Mouse (Mus musculus) heart, postnatal 14 days (tissue): ENCODE measurements around the gene Hfe. TPM values are rescaled to one million over a fixed set of nuclear protein-coding genes. Genes with fewer than 3 reads are reported as not detected.
"Not testable (repeated sequence)": the region's sequence is repeated elsewhere in the genome, so short reads cannot be mapped to it uniquely, and the experiment has no call there.

Experiments used
- DNase-seq, 2 experiments: peaks; one replicate each; pipeline ENCODE4 v3.0.0; 2021 to 2022
- intact Hi-C: fragments of 180-260 bp; cut with DNase I; formaldehyde crosslinking; loops from one replicate; pipeline ENCODE4 v1.15.1; 2025
- total RNA-seq, 2 experiments: library from RNA; stranded (reverse); gene quantifications; 2 replicates each; pipeline ENCODE4 v1.2.3; 2021

The Hfe gene
- total RNA-seq, 2 experiments from 2014 or later = 39.5 to 41.3 TPM

DNA sequence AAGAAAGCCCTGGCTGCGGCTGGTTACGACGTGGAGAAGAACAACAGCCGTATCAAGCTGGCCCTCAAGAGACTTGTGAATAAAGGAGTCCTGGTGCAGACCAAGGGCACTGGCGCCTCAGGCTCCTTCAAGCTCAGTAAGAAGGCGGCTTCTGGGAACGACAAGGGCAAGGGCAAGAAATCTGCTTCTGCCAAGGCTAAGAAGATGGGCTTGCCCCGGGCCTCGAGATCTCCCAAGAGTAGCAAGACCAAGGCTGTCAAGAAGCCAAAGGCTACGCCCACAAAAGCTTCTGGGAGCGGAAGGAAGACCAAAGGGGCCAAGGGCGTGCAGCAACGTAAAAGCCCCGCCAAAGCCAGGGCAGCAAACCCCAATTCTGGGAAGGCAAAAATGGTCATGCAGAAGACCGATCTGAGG is 14.6 kb downstream of the Hfe start:
- DNase-seq = no peak
- intact Hi-C loops = loop anchor here (1.0 to 5.0 kb wide), 4 partner anchors 11 to 154 kb away; partner anchors contain the start of genes Hist1h1e, Hist1h2be, Hist1h2bh and Hist1h3f

- intact Hi-C loops = loop anchor here (5.0 kb wide), 3 partner anchors 73 to 153 kb away; partner anchors contain the start of genes Hist1h1e, Hist1h2be, Hist1h2bh and Hist1h3f
Observed at GRCm38 (mm10) chr13:23695514-23695913, 15.1 kb downstream of the Hfe start, which contains the start of gene Hist1h1t. TSS of gene Hist1h1t (plus strand) at chr13:23695814.

DNA sequence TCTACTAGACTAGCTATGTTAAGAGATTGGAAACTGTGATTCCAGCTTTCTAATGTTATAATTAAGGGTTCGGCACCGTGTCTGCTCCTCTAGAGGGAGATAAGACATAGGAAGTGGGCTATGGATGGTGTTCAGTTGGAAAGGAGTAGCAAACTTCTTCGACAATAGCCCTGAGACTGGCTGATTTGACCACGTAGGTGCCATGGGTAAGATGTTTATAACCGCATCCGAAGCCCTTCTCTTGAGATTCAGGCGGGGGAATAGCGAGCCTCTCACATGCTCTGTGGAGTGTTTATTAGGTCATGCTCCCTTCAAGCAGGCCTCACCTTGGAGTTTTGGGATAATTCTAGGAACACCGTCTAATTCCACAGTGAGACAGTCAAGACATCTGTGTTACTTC is 15.7 kb downstream of the Hfe start:
- DNase-seq = no peak
- intact Hi-C loops = loop anchor here (5.0 kb wide), 3 partner anchors 73 to 153 kb away; partner anchors contain the start of genes Hist1h1e, Hist1h2be, Hist1h2bh and Hist1h3f

More at GRCm38 (mm10) chr13:23695514-23695913, 15.1 kb downstream of the Hfe start, which contains the start of gene Hist1h1t:
- no peak for DNase-seq

GRCm38 (mm10) chr13:23693856-23694440 is 16.7 kb downstream of the Hfe start:
- intact Hi-C loops = no loop called here
- DNase-seq = no peak

- DNase-seq = no peak
- intact Hi-C loops = loop anchor here (10.0 kb wide), 1 partner anchor 45 kb away; the partner anchor contains the start of gene Hist1h1c
Observed at GRCm38 (mm10) chr13:23689459-23689858, 21.2 kb downstream of the Hfe start.

- intact Hi-C loops = loop anchor here (10.0 kb wide), 1 partner anchor 46 kb away; the partner anchor contains the start of gene Hist1h1c
- DNase-seq = no peak
Observed at GRCm38 (mm10) chr13:23688956-23689355, 21.7 kb downstream of the Hfe start.

GRCm38 (mm10) chr13:23687907-23688306 is 22.7 kb downstream of the Hfe start:
- intact Hi-C loops = loop anchor here (10.0 kb wide), 1 partner anchor 47 kb away; the partner anchor contains the start of gene Hist1h1c
- no peak for DNase-seq

GRCm38 (mm10) chr13:23687181-23687580 is 23.5 kb downstream of the Hfe start:
- no peak for DNase-seq
- intact Hi-C loops = loop anchor here (10.0 kb wide), 1 partner anchor 48 kb away; the partner anchor contains the start of gene Hist1h1c

DNA sequence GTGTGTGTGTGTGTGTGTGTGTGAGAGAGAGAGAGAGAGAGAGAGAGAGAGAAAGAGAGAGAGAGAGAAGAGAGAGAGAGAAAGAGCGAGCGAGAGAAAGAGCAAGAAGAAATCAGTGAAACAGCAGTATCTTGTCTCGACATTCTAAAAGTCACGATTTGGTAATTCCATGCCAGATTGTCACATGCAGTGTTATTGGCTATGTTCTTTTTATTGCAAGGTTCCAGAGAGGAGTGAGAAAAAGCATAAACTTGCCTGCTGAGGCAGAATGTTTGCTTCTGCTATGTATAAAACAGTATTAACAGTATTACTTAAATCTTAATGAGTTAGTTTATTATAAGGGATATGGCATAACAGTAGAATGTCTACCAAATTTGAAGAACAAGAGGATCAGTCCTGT is 24.7 kb downstream of the Hfe start:
- DNase-seq = no peak
- intact Hi-C loops = loop anchor here (1.0 to 10.0 kb wide), 2 partner anchors 10 to 49 kb away; partner anchors contain the start of gene Hist1h1c

GRCm38 (mm10) chr13:23685121-23685861 is 25.4 kb downstream of the Hfe start:
- intact Hi-C loops = loop anchor here (1.0 to 10.0 kb wide), 2 partner anchors 11 to 50 kb away; partner anchors contain the start of gene Hist1h1c
- DNase-seq = no peak

GRCm38 (mm10) chr13:23684295-23684945 is 26.2 kb downstream of the Hfe start:
- intact Hi-C loops = loop anchor here (5.0 to 10.0 kb wide), 3 partner anchors 50 to 1642 kb away; partner anchors contain the start of genes Hist1h1c, Hist1h2ag, Hist1h2bj and Hist1h4i
- peak; percentile 30 to 66 for DNase-seq

- intact Hi-C loops = loop anchor here (2.0 to 10.0 kb wide), 5 partner anchors 51 to 1642 kb away; partner anchors contain the start of genes Hist1h1c, Hist1h1e, Hist1h2ag and Hist1h2bj
- peak; percentile 73 to 77 for DNase-seq
Observed at GRCm38 (mm10) chr13:23683755-23684281, 26.8 kb downstream of the Hfe start, which contains the start of the genes Hist1h2ac and Hist1h2bc. TSS of gene Hist1h2ac (minus strand) at chr13:23683948. TSS of gene Hist1h2bc (plus strand) at chr13:23684199.

DNA sequence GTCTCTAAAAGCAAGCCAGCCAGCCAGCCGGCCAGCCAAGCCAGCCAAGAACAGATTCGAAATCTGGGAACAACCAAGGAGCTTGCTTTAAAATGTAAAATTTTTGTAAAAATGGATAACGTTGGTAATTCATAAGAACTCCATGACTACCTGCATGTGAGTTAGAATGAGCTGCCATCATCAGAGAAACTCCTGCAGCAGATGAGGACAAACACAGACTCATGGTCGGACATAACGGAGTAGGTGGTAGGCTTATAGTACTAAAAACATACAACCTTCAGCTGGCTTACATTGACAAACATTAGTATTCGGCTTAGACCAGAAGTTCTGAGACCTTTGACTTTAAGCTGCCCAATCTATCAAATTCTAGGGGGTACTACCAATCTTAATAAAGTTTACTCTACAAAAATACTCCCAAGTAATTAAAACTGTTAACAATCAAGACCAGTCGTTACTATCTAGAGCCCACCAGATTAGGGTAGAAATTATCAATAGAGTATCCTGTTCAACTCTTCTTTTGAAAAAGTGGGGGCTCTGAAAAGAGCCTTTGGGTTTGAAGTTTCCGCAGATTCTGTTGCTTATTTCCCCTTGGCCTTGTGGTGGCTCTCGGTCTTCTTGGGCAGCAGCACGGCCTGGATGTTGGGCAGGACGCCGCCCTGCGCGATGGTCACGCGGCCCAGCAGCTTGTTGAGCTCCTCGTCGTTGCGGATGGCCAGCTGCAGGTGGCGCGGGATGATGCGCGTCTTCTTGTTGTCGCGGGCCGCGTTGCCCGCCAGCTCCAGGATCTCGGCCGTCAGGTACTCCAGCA is 27.5 kb downstream of the Hfe start:
- intact Hi-C loops = loop anchor here (2.0 to 10.0 kb wide), 5 partner anchors 52 to 1641 kb away; partner anchors contain the start of genes Hist1h1c, Hist1h1e, Hist1h2ag and Hist1h2bj
- DNase-seq = not testable (repeated sequence)

DNA sequence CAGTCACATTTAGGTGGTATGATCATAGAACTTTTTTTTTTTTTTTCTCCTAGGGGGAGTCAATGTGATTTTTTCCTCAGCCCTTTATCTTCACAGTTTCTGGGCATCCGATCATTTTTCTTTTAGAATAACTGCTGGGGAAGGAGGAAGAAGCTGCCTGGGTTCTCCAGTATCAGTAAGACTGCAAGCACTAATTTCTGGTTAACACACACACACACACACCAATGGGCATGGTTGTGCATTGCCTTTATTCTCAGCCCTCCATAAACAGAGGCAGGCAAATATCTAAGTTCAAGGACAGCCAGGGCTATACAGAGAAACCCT is 28.1 kb downstream of the Hfe start:
- intact Hi-C loops = loop anchor here (2.0 to 10.0 kb wide), 5 partner anchors 52 to 1640 kb away; partner anchors contain the start of genes Hist1h1c, Hist1h1e, Hist1h2ag and Hist1h2bj

DNA sequence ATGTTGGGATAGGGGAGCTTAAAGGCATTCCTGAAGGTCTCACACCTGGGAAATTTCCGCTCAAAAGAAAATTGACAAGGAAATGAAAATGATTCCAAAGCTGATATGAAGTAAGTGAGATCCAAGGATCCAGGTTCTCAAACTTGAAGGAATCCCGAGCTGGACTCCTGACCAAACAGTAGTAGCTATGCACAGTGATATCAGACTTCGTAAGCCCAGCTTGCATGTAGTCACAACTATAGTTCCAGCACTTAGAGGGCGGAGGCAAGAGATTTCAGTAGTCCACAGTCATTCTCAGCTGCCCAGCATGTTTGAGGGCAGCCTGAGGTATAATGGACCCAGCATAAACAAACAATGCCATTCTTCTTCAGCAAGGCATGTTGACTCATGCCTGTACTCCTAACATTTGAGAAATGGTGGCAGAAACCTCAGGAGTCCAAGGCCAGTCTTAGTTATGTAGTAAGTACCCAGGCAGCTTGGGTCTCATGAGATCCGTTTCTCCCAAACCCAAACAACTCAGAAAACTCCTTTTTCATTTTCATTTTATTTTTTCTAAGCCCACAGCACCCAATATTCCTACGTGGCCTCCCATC is 28.6 kb downstream of the Hfe start:
- intact Hi-C loops = loop anchor here (2.0 to 10.0 kb wide), 5 partner anchors 51 to 1640 kb away; partner anchors contain the start of genes Hist1h1c, Hist1h1e, Hist1h2ag and Hist1h2bj
- DNase-seq = no peak

More for the DNA sequence above, 28.1 kb downstream of the Hfe start:
- DNase-seq = no peak

GRCm38 (mm10) chr13:23662536-23662935 is 48.1 kb downstream of the Hfe start:
- DNase-seq = no peak
- intact Hi-C loops = no loop called here

GRCm38 (mm10) chr13:23659636-23660366 is 50.9 kb downstream of the Hfe start:
- intact Hi-C loops = no loop called here
- no peak for DNase-seq
